Mouse (Mus musculus) ES-Bruce4 (cell line): ENCODE results near the gene Sass6. TPM values are rescaled to one million over a fixed set of nuclear protein-coding genes. Genes with fewer than 3 reads are reported as not detected.

Experiments used
- H3K27ac ChIP-seq: 2 replicates; pipeline ENCODE4 v1.5.1; 2012; ENCODE audit warnings: low read length, inconsistent platforms; ENCODE audit not compliant: insufficient read depth
- H3K27me3 ChIP-seq: 2 replicates; pipeline ENCODE4 v1.6.1; 2012; ENCODE audit warnings: mild to moderate bottlenecking, low read length, inconsistent platforms; ENCODE audit not compliant: control insufficient read depth, poor library complexity, insufficient read depth, severe bottlenecking
- H3K36me3 ChIP-seq: 2 replicates; pipeline ENCODE4 v1.6.1; 2012; ENCODE audit warnings: inconsistent platforms, mild to moderate bottlenecking, low read length, moderate library complexity; ENCODE audit not compliant: control insufficient read depth, poor library complexity, insufficient read depth, severe bottlenecking
- H3K4me1 ChIP-seq: one replicate; pipeline ENCODE4 v1.8.1; 2011; ENCODE audit warnings: low read length; ENCODE audit not compliant: control insufficient read depth, insufficient read depth
- H3K4me3 ChIP-seq: 2 replicates; pipeline ENCODE4 v1.5.1; 2011; ENCODE audit warnings: low read depth, mild to moderate bottlenecking, low read length
- H3K9ac ChIP-seq: 2 replicates; pipeline ENCODE4 v1.6.1; 2012; ENCODE audit warnings: low read depth, mild to moderate bottlenecking, inconsistent platforms; ENCODE audit not compliant: poor library complexity, severe bottlenecking
- H3K9me3 ChIP-seq: replicated peaks from 2 replicates; pipeline ENCODE4 v1.6.1; 2012; ENCODE audit warnings: mild to moderate bottlenecking, low read length, inconsistent platforms; ENCODE audit not compliant: control insufficient read depth, poor library complexity, insufficient read depth, severe bottlenecking
- CTCF ChIP-seq: IDR thresholded peaks from one replicate; pipeline ENCODE4 v1.8.1; 2011; ENCODE audit warnings: low read depth, low read length
- EP300 ChIP-seq: IDR thresholded peaks from 2 replicates; pipeline ENCODE4 v1.6.1; 2011; ENCODE audit warnings: low read depth, low read length; ENCODE audit not compliant: insufficient read depth
- POLR2A ChIP-seq: IDR thresholded peaks from one replicate; pipeline ENCODE4 v1.8.1; 2011; ENCODE audit warnings: low read length; ENCODE audit not compliant: insufficient read depth
- polyA plus RNA-seq: library from polyadenylated mRNA; stranded (reverse); fragments of >200 nt; gene quantifications from 2 replicates; pipeline ENCODE4 v1.2.4, GENCODE M21; 2011; ENCODE audit warnings: low read depth; ENCODE audit not compliant: missing spikeins, insufficient read depth, insufficient read length

Gene Sass6
- polyA plus RNA-seq, 1 experiment, result 23.4 TPM

DNA sequence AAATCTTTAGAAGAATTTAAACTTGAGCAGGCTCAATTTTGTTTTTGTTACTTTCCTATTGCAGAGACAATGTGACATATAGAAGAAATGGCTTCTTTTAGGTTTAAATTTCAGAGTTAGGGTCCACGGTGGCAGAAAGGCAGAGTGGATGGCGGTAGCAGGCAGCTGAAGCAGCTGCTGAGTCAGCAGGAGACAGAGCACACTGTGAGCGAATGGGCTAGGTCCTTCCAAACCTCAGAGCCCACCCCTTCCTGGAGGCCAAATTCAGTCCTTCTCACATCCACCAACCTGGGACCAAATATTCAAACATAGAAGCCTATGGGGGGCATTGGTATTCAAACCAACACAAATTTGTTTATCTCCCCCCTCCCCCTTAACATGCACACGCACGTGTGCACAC, 7.0 kb downstream of the Sass6 start:
- H3K4me3 ChIP-seq, result no peak overlapping the region
- TF ChIP-seq CTCF, result no peak
- no peak for TF ChIP-seq EP300
- TF ChIP-seq POLR2A, result no peak
- H3K27ac ChIP-seq, result no peak overlapping the region

DNA sequence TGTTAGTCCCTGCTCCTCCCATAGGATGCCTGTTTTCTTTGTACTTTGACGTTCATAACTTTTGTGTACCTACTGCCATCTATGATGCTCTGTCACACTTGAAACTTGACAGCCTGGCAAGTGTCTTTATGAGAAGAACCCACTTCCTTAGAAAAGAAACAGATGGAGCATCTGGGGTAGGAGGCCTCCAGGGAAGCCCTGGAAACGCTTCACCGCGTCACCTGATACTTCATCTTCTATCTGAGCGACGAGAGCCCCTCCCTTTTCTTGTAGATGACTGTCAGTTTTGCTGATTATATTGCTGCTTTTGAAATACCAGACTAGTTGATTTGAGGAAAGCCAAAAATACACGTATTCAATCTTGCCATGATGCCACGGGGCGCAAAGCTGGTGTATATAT, 9.8 kb downstream of the Sass6 start:
- no peaks in the 10 kb centered on the region for H3K9me3 ChIP-seq
- TF ChIP-seq EP300 (no peak), POLR2A (no peak)
- no peak overlapping the region for H3K9ac ChIP-seq
- H3K27me3 ChIP-seq, result no peaks in the 10 kb centered on the region
- H3K4me1 ChIP-seq, result no peaks in the 10 kb centered on the region
- no peaks in the 10 kb centered on the region; the same call in 1 of the 2 replicates for H3K36me3 ChIP-seq
- H3K27ac ChIP-seq, result no peak overlapping the region
- H3K4me3 ChIP-seq, result no peak overlapping the region

More for the DNA sequence above, 7.0 kb downstream of the Sass6 start:
- H3K4me1 ChIP-seq, result no peaks in the 10 kb centered on the region
- no peaks in the 10 kb centered on the region for H3K27me3 ChIP-seq
- no peaks in the 10 kb centered on the region; the same call in 1 of the 2 replicates for H3K36me3 ChIP-seq
- H3K9me3 ChIP-seq, result no peaks in the 10 kb centered on the region
- no peak overlapping the region for H3K9ac ChIP-seq

DNA sequence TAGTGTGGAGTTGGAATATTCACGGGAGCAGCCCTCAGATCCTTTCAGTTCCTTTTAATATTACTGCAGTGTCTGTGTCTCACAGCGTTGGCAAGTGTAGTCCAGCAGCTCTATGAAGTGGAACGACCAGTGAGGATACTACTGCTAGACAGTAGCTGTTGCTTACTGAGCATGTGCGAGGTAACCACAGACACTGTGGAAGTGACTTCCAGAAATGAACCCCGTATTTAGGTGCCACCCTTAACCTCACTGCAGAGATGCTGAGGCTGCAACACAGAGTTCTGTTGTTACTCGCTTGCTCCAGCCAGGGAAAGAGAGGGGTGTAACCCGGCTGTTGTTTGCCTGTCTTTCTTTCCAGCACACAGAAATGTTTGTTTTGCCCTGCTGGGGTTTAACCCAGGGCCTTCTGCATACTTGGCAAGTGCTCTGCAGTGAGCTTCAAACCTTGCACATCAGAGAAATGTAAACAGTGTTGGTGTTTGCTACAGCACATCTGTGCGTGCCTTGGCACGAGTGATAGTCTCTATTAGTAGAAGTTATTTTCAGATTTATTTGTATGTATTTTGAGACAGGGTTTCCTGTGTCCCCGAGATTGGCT, 19.6 kb downstream of the Sass6 start, which contains the start of gene Trmt13:
TSS of gene Trmt13 (minus strand) at position 293 of the 598 bp plus-strand sequence.
- TF ChIP-seq CTCF, result no peak
- no peaks in the 10 kb centered on the region for H3K27me3 ChIP-seq
- H3K4me1 ChIP-seq, result no peaks in the 10 kb centered on the region
- no peaks in the 10 kb centered on the region; the same call in none of the 2 replicates for H3K36me3 ChIP-seq
- H3K4me3 ChIP-seq, result no peak within 1 kb of the TSS
- no peaks in the 10 kb centered on the region for H3K9me3 ChIP-seq
- no peak within 1 kb of the TSS for H3K9ac ChIP-seq
- no peak within 1 kb of the TSS for H3K27ac ChIP-seq

DNA sequence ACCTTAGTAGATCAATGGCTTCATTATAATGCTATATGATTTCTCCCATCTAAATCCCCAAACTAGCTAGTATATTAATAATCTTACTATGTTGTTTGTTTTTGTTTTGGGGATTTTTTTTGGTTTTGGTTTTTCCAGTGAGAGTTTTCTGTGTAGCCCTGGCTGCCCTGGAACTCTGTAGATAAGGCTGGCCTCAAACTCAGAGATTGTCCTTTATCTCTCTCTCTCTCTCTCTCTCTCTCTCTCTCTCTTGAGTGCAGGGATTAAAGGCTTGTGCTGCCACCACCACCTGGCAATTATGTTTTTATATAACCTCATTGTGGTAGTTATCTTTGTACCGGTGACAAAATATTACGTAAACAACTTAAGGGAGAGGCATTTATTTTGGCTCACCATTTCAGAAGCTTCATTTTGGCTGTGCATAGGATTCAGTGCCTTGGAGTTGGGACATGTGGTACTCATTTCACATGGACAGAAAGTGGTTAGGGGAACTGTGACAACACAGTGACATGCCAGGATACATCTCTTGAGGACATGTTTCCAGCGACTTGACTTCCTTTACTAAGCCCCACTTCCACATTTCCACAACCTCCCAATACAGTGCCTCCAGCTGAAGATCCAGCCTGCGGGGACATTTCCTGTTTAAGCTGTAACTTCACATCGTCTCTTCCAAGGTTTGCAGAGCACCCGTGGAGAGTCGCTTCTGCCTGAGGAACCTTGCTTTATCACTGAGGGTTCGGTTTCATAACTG, 20.7 kb downstream of the Sass6 start:
- H3K27ac ChIP-seq, result no peak overlapping the region
- H3K9me3 ChIP-seq, result no peaks in the 10 kb centered on the region
- no peak for TF ChIP-seq CTCF
- TF ChIP-seq EP300, result no peak
- TF ChIP-seq POLR2A, result no peak
- no peak overlapping the region for H3K9ac ChIP-seq
- H3K36me3 ChIP-seq, result no peaks in the 10 kb centered on the region; the same call in none of the 2 replicates
- no peak overlapping the region for H3K4me3 ChIP-seq
- H3K27me3 ChIP-seq, result no peaks in the 10 kb centered on the region
- no peaks in the 10 kb centered on the region for H3K4me1 ChIP-seq

DNA sequence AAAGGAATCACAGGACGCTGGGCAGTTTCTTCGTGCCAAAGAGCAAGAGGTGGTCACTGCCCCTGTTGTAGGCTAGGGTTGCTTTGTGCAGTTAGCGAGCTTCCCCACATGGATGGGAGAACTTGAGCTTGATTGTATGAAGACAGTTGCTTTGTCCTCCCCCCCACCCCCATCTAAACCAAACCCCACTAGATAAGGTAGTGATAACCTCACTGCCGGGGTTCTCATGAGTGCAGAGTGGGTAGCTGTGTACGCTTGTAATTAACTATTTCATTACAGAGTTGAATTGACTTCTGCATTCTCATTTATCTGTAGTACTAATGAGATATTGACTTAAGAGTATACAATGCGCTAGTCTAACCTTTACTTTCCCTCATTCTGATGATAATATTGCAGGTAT, 24.1 kb downstream of the Sass6 start:
- Histone ChIP-seq H3K4me3 (no peak overlapping the region), H3K9me3 (no peaks in the 10 kb centered on the region), H3K27me3 (no peaks in the 10 kb centered on the region), H3K9ac (no peak overlapping the region), H3K27ac (no peak overlapping the region), H3K4me1 (no peaks in the 10 kb centered on the region), H3K36me3 (peaks cover 4% of the 10 kb centered on the region)
- TF ChIP-seq POLR2A (no peak), EP300 (no peak), CTCF (no peak)

DNA sequence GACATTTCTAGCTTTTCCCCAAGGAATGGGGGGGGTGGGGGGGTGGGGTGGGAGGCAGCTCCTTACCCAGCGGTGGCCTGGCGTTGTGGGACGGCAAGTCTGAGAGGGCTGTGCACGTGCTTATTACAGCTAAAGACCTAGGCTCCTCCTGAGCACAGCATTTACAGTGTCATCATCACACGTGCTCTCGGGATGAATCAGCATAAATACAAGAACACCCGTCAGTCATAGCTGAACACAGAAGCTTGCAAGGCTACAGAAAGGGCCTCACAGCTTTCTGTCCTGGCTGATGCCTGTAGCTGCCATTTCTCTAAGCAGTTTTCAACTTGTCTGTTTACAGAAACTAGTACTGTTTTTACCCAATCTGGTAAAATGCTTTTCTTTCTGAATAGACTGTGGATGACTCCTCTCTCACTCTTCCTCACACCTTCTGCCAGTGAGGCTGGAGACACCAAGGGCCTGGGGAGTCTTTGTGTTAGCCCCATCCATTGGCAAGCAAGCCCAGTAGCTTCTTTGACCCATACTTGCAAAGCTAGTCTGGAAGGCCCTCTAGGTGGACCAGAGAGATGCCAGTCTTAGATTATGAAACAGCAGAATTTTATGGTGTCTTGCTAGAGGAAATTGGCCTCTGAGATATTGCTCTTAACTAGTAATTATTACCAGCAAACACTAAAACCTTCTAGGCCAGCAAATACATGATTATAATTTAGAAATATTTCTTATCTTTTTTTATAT, 26.0 kb downstream of the Sass6 start:
- no peak overlapping the region for H3K4me3 ChIP-seq
- no peak overlapping the region for H3K27ac ChIP-seq
- H3K36me3 ChIP-seq, result peaks cover 4% of the 10 kb centered on the region
- no peaks in the 10 kb centered on the region for H3K4me1 ChIP-seq
- no peak overlapping the region for H3K9ac ChIP-seq
- H3K27me3 ChIP-seq, result no peaks in the 10 kb centered on the region
- no peak for TF ChIP-seq CTCF
- TF ChIP-seq EP300, result no peak
- no peak for TF ChIP-seq POLR2A
- no peaks in the 10 kb centered on the region for H3K9me3 ChIP-seq
